Mouse (Mus musculus): ENCODE measurements around the gene Spred3. TPM values are rescaled to one million over a fixed set of nuclear protein-coding genes. Genes with fewer than 3 reads are reported as not detected.
"Not testable (repeated sequence)": the region's sequence is repeated elsewhere in the genome, so short reads cannot be mapped to it uniquely, and the experiment has no call there.

Spred3 gene
- under 1 TPM; 0.44 to 0.89 TPM for total RNA-seq (2021)

GRCm38 (mm10) chr7:29170066-29170754 lies at the start of gene Spred3, which contains the start of gene Ggn:
Spred3 (minus strand) TSS chr7:29170411.
Ggn (plus strand) TSS chr7:29170210.
- peak; percentile 79 to 83 for DNase-seq
- intact Hi-C loops (cut with DNase I), result loop anchor here (10.0 kb wide), 2 partner anchors 355 to 405 kb away; partner anchors contain the start of genes Nfkbib and Sirt2

GRCm38 (mm10) chr7:29214846-29215245 lies 44.6 kb upstream of the Spred3 start:
- no peak for DNase-seq
- intact Hi-C loops (cut with DNase I), result no loop called here

DNA sequence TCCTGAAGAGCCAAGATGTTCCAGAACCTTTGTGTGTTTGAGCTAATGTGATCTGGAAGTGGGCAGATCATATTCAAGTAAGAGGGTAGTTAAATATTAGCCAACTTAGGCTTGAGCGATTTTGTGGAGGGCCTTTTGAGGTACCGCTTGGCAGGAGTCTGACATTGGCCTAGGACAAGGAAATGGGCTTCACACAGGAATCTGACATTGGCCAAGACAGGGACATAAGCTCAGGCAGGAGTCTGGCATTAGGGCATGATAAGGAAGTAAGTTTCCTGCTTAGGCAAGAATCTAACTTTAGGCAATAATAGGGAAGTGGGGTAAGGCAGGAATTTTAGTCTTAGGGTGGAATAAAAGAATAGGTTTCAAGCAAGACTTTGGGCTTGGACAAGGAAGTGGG lies 44.0 kb upstream of the Spred3 start:
- no peak for DNase-seq
- intact Hi-C loops (cut with DNase I), result no loop called here

DNA sequence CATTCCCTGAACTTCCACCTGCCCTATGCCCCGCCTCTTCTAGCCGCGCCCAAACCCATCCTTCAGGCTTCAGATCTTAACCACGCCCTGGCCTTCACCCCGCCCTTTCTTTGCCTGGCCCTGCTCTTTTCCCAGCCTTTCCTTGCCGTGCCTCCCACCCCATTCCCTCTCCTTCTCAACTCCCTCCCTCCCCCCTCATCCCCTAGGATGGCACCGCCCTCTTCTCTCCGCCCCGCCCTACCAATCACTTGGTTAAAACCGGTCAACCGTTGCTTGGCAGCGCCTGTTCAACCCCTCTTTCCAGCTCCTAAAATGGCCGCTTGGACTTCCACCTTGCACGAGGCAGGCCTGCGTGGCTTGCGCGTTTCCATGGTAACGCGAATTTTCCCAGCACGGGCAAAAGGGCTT lies 43.5 kb upstream of the Spred3 start, which contains the start of gene Catsperg1:
Gene Catsperg1, minus strand, starts transcription at position 361 of the 408 bp plus-strand sequence.
- no peak for DNase-seq

DNA sequence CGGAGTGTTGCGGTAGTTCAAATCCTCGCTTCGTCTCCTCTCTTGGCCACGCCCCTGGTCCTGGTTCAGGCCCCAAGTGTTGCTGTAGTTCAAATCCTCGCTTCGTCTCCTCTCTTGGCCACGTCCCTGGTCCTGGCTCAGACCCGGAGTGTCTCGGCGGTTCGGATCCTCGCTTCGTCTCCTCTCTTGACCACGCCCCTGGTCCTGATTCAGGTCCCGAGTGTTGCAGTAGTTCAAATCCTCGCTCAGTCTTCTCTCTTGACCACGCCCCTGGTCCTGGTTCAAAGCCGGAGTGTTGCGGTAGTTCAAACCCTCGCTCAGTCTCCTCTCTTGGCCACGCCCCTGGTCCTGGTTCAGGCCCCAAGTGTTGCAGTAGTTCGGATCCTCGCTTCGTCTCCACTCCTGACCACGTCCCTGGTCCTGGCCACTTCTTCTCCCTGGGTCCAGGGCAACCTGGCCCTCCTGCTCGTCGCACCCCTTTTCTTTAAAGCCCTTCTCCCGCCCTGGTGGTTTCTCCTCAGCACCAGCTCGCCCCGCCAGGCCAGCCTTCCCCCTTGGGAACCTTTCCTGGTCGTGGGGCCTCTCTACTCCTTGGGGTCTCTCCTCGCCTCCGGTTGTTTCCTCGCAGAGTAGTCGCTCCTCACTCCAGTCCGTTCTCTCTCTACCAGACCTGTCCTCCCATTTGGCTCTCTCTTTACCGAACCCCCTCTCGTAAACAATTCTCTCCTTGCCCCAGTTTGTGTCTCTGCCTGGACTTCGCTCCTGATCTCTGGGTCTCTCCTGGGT lies 42.8 kb upstream of the Spred3 start:
- DNase-seq; intact Hi-C loops (cut with DNase I): not testable (repeated sequence)

More for the DNA sequence above, 43.5 kb upstream of the Spred3 start, which contains the start of gene Catsperg1:
- intact Hi-C loops (cut with DNase I), result no loop called here

GRCm38 (mm10) chr7:29212199-29212765 lies 42.1 kb upstream of the Spred3 start:
- no peak for DNase-seq
- intact Hi-C loops (cut with DNase I), result no loop called here

GRCm38 (mm10) chr7:29211415-29212198 lies 41.4 kb upstream of the Spred3 start:
- intact Hi-C loops (cut with DNase I), result no loop called here

GRCm38 (mm10) chr7:29211013-29211412 lies 40.8 kb upstream of the Spred3 start:
- intact Hi-C loops (cut with DNase I), result not testable (repeated sequence)
- DNase-seq, result peak in 1 of 2 experiments; percentile 44

More at GRCm38 (mm10) chr7:29211415-29212198, 41.4 kb upstream of the Spred3 start:
- DNase-seq, result peak; percentile 86 to 87

DNA sequence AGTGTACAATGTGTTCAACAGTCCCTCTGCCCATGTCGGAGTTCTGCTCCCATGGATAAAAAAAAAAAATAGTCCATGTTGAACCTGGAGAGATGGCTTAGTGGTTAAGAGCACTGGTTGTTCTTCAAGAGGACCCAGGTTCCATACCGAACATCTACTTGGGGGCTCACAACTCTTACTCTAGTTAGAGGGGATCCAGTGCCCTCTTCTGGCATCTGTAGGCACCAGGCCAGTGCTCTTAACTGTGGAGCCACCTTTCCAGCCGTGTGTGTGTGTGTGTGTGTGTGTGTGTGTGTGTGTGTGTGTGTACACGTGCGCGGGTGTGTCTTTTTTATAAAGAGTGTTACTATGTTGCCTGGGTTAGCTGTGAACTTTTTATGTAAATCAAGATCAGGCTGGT lies 32.4 kb upstream of the Spred3 start:
- DNase-seq, result no peak
- intact Hi-C loops (cut with DNase I), result no loop called here

- intact Hi-C loops (cut with DNase I); DNase-seq: not testable (repeated sequence)
Observed at GRCm38 (mm10) chr7:29194230-29194629, 24.0 kb upstream of the Spred3 start.

GRCm38 (mm10) chr7:29181323-29181722 lies 11.1 kb upstream of the Spred3 start:
- DNase-seq, result not testable (repeated sequence)
- intact Hi-C loops (cut with DNase I), result loop anchor here (2.0 to 5.0 kb wide), 3 partner anchors 51 to 115 kb away; partner anchors contain the start of gene Kcnk6

- intact Hi-C loops (cut with DNase I), result loop anchor here (2.0 to 5.0 kb wide), 3 partner anchors 51 to 116 kb away; partner anchors contain the start of gene Kcnk6
Observed at GRCm38 (mm10) chr7:29180854-29181236, 10.6 kb upstream of the Spred3 start.

DNA sequence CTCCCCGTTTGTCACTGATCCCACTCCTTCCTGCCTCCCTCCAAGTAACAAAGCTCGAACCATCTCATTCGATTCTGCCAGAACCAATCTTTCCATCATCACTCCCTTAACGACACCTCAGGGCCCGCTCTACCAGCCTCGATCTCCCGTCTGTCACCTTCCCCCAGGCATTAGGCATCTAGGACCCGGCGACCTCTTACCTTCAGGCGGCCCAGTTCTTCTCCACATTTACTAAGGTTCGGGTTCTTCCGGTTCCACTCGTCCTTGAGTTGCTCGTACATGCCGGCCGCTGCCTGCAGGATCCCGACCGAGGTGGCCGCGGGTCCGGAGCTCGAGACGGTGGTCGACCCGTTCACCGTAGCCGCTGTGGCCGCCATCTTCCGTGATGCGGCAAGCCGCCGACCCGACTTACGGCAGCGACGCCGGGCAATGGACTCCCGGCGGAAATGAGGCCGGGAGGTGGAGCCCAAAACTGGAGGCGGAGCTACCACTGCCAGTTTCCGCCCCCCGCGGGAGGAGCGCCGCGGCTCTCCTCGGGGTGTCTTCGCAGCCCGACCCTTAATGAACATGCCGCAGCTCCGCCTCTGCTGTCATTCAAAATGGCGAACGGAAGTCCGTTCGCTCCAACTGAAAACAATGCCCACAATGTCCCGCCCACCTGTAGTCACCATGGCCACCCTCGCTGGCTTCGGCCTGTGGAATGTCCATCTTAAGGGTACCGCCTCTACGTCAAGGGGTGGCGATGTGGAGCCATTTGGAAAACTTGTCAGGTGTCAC lies 10.1 kb upstream of the Spred3 start, which contains the start of gene Psmd8:
Gene Psmd8, minus strand, starts transcription at position 625 of the 777 bp plus-strand sequence.
- peak; percentile 96 for DNase-seq
- intact Hi-C loops (cut with DNase I), result loop anchor here (2.0 to 5.0 kb wide), 3 partner anchors 52 to 117 kb away; partner anchors contain the start of gene Kcnk6

More at GRCm38 (mm10) chr7:29180854-29181236, 10.6 kb upstream of the Spred3 start:
- DNase-seq, result no peak

GRCm38 (mm10) chr7:29179323-29179722 lies 9.1 kb upstream of the Spred3 start:
- no peak for DNase-seq
- intact Hi-C loops (cut with DNase I), result loop anchor here (10.0 kb wide), 2 partner anchors 345 to 415 kb away; partner anchors contain the start of genes Nfkbib and Sirt2

DNA sequence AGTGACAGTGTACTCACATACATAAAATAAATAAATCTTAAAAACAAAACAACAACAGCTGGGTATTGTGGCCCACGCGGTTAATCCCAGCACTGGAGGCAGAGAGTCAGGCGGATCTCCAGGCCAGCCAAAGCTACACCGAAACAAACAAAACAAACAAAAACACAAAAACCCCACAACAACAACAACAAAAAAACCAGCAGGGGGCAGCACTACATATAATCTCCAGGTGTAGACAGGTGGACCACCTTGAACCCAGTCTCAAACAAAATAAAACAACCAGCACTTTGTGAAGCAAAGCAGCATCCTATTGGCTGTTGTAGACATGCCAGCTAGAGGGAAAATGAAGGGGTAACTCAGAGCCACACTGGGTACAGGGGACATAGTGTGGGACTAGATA lies 7.9 kb upstream of the Spred3 start:
- intact Hi-C loops (cut with DNase I), result loop anchor here (10.0 kb wide), 2 partner anchors 347 to 413 kb away; partner anchors contain the start of genes Nfkbib and Sirt2
- DNase-seq, result no peak

GRCm38 (mm10) chr7:29172390-29173016 lies 2.3 kb upstream of the Spred3 start:
- no peak for DNase-seq
- intact Hi-C loops (cut with DNase I), result loop anchor here (10.0 kb wide), 2 partner anchors 352 to 408 kb away; partner anchors contain the start of genes Nfkbib and Sirt2

- intact Hi-C loops (cut with DNase I), result loop anchor here (10.0 kb wide), 2 partner anchors 353 to 407 kb away; partner anchors contain the start of genes Nfkbib and Sirt2
- DNase-seq, result no peak
Observed at GRCm38 (mm10) chr7:29171562-29172097, 1.4 kb upstream of the Spred3 start.

Data from heart, postnatal 36 days (tissue).